Mouse (Mus musculus): ENCODE results near the gene Hpse2. TPM values are rescaled to one million over a fixed set of nuclear protein-coding genes. Genes with fewer than 3 reads are reported as not detected.

Gene Hpse2
- polyA plus RNA-seq, 1 experiment: 0.77 TPM

- 42% methylated on average over 5 of the region's 5 CpGs for WGBS
- TF ChIP-seq POLR2A (IDR thresholded peaks at IDR 0.05; ENCODE audit: borderline replicate concordance, extremely low read depth, low read depth, low read length): no peak
- TF ChIP-seq CTCF (IDR thresholded peaks at IDR 0.05; ENCODE audit: insufficient read depth, low read length): no peak
- Histone ChIP-seq H3K4me3 (replicated peaks; ENCODE audit: extremely low read depth, low read depth, low read length) (no peak overlapping the region), H3K4me1 (ENCODE audit: control insufficient read depth, insufficient read depth, low read length) (peaks cover 3% of the 10 kb centered on the region; the same call in 1 of the 2 replicates)
- no peak for DNase-seq
These were observed 399.3 kb downstream of the Hpse2 start for GRCm38 (mm10) chr19:42988833-42989232.

- WGBS: 26% methylated on average over 1 of the region's 1 CpGs
- no peak for DNase-seq
- TF ChIP-seq POLR2A (IDR thresholded peaks at IDR 0.05; ENCODE audit: borderline replicate concordance, extremely low read depth, low read depth, low read length) (no peak), CTCF (IDR thresholded peaks at IDR 0.05; ENCODE audit: insufficient read depth, low read length) (no peak)
- H3K4me3 ChIP-seq (replicated peaks; ENCODE audit: extremely low read depth, low read depth, low read length): no peak overlapping the region
- H3K4me1 ChIP-seq (ENCODE audit: control insufficient read depth, insufficient read depth, low read length): peaks cover 3% of the 10 kb centered on the region; the same call in 1 of the 2 replicates
These were observed 401.8 kb downstream of the Hpse2 start for GRCm38 (mm10) chr19:42986315-42986701.

- TF ChIP-seq CTCF (IDR thresholded peaks at IDR 0.05; ENCODE audit: insufficient read depth, low read length) (no peak), POLR2A (IDR thresholded peaks at IDR 0.05; ENCODE audit: borderline replicate concordance, extremely low read depth, low read depth, low read length) (no peak)
- DNase-seq: no peak
- Histone ChIP-seq H3K4me1 (ENCODE audit: control insufficient read depth, insufficient read depth, low read length) (peaks cover 3% of the 10 kb centered on the region; the same call in 1 of the 2 replicates), H3K4me3 (replicated peaks; ENCODE audit: extremely low read depth, low read depth, low read length) (no peak overlapping the region)
- WGBS: 32% methylated on average over 4 of the region's 4 CpGs
These were observed 402.5 kb downstream of the Hpse2 start for GRCm38 (mm10) chr19:42985372-42986314.

GRCm38 (mm10) chr19:42980537-42980936, 407.6 kb downstream of the Hpse2 start:
- TF ChIP-seq CTCF (IDR thresholded peaks at IDR 0.05; ENCODE audit: insufficient read depth, low read length): no peak
- no peak for TF ChIP-seq POLR2A (IDR thresholded peaks at IDR 0.05; ENCODE audit: borderline replicate concordance, extremely low read depth, low read depth, low read length)
- 68% methylated on average over 3 of the region's 3 CpGs for WGBS
- no peak for DNase-seq
- H3K4me1 ChIP-seq (ENCODE audit: control insufficient read depth, insufficient read depth, low read length): no peaks in the 10 kb centered on the region
- H3K4me3 ChIP-seq (replicated peaks; ENCODE audit: extremely low read depth, low read depth, low read length): no peak overlapping the region

GRCm38 (mm10) chr19:42977938-42978337, 410.2 kb downstream of the Hpse2 start:
- DNase-seq: no peak
- Histone ChIP-seq H3K4me3 (replicated peaks; ENCODE audit: extremely low read depth, low read depth, low read length) (no peak overlapping the region), H3K4me1 (ENCODE audit: control insufficient read depth, insufficient read depth, low read length) (no peaks in the 10 kb centered on the region)
- WGBS: 78% methylated on average over 2 of the region's 2 CpGs
- TF ChIP-seq CTCF (IDR thresholded peaks at IDR 0.05; ENCODE audit: insufficient read depth, low read length) (no peak), POLR2A (IDR thresholded peaks at IDR 0.05; ENCODE audit: borderline replicate concordance, extremely low read depth, low read depth, low read length) (no peak)

GRCm38 (mm10) chr19:42973740-42974139, 414.4 kb downstream of the Hpse2 start:
- 66% methylated on average over 5 of the region's 5 CpGs for WGBS
- TF ChIP-seq POLR2A (IDR thresholded peaks at IDR 0.05; ENCODE audit: borderline replicate concordance, extremely low read depth, low read depth, low read length) (no peak), CTCF (IDR thresholded peaks at IDR 0.05; ENCODE audit: insufficient read depth, low read length) (no peak)
- Histone ChIP-seq H3K4me3 (replicated peaks; ENCODE audit: extremely low read depth, low read depth, low read length) (no peak overlapping the region), H3K4me1 (ENCODE audit: control insufficient read depth, insufficient read depth, low read length) (no peaks in the 10 kb centered on the region)
- no peak for DNase-seq

GRCm38 (mm10) chr19:42965171-42965570, 423.0 kb downstream of the Hpse2 start:
- Histone ChIP-seq H3K4me3 (replicated peaks; ENCODE audit: extremely low read depth, low read depth, low read length) (no peak overlapping the region), H3K4me1 (ENCODE audit: control insufficient read depth, insufficient read depth, low read length) (no peaks in the 10 kb centered on the region)
- TF ChIP-seq CTCF (IDR thresholded peaks at IDR 0.05; ENCODE audit: insufficient read depth, low read length) (no peak), POLR2A (IDR thresholded peaks at IDR 0.05; ENCODE audit: borderline replicate concordance, extremely low read depth, low read depth, low read length) (no peak)
- WGBS: 71% methylated on average over 1 of the region's 1 CpGs
- DNase-seq: no peak

- no peak overlapping the region for H3K4me3 ChIP-seq (replicated peaks; ENCODE audit: extremely low read depth, low read depth, low read length)
- no peak for DNase-seq
- no peaks in the 10 kb centered on the region for H3K4me1 ChIP-seq (ENCODE audit: control insufficient read depth, insufficient read depth, low read length)
- WGBS: 31% methylated on average over 3 of the region's 3 CpGs
- TF ChIP-seq CTCF (IDR thresholded peaks at IDR 0.05; ENCODE audit: insufficient read depth, low read length) (no peak), POLR2A (IDR thresholded peaks at IDR 0.05; ENCODE audit: borderline replicate concordance, extremely low read depth, low read depth, low read length) (no peak)
These were observed 440.0 kb downstream of the Hpse2 start for GRCm38 (mm10) chr19:42948114-42948636.

GRCm38 (mm10) chr19:42937544-42937943, 450.6 kb downstream of the Hpse2 start:
- DNase-seq: no peak
- Histone ChIP-seq H3K4me1 (ENCODE audit: control insufficient read depth, insufficient read depth, low read length) (no peaks in the 10 kb centered on the region; the same call in 1 of the 2 replicates), H3K4me3 (replicated peaks; ENCODE audit: extremely low read depth, low read depth, low read length) (no peak overlapping the region)
- no peak for TF ChIP-seq CTCF (IDR thresholded peaks at IDR 0.05; ENCODE audit: insufficient read depth, low read length)
- TF ChIP-seq POLR2A (IDR thresholded peaks at IDR 0.05; ENCODE audit: borderline replicate concordance, extremely low read depth, low read depth, low read length): no peak
- WGBS: 84% methylated on average over 1 of the region's 1 CpGs
